Mouse (Mus musculus) hindbrain, postnatal 0 days (tissue): ENCODE results near the gene Ifi47. TPM values are rescaled to one million over a fixed set of nuclear protein-coding genes. Genes with fewer than 3 reads are reported as not detected.
"Not testable (repeated sequence)": the region's sequence is repeated elsewhere in the genome, so short reads cannot be mapped to it uniquely, and the experiment has no call there.

ENCODE experiments used
- ATAC-seq: fragments of 200-750 bp; cut with Nextera tagmentation; 2 replicates; pipeline ENCODE4 v1.8.0; 2017; ENCODE audit warnings: mild to moderate bottlenecking, moderate TSS enrichment, moderate library complexity
- DNase-seq: peaks from one replicate; pipeline ENCODE4 v3.0.0-alpha.2; 2015; ENCODE audit warnings: low spot score
- H3K27ac ChIP-seq: fragments of 300-500 bp; sonication (generic); 2 replicates; pipeline ENCODE4 v1.5.1; 2014; ENCODE audit warnings: mild to moderate bottlenecking
- H3K27me3 ChIP-seq: fragments of 300-500 bp; sonication (generic); 2 replicates; pipeline ENCODE4 v1.6.1; 2014; ENCODE audit warnings: low read length, mixed read lengths; ENCODE audit not compliant: insufficient read depth
- H3K36me3 ChIP-seq: fragments of 300-500 bp; sonication (generic); 2 replicates; pipeline ENCODE4 v1.6.1; 2014; ENCODE audit warnings: low read length, mixed read lengths; ENCODE audit not compliant: insufficient read depth
- H3K4me1 ChIP-seq: fragments of 300-500 bp; sonication (generic); 2 replicates; pipeline ENCODE4 v1.6.1; 2014; ENCODE audit warnings: antibody characterized with exemption, low read length, mixed read lengths; ENCODE audit not compliant: insufficient read depth
- H3K4me2 ChIP-seq: fragments of 300-500 bp; sonication (generic); 2 replicates; pipeline ENCODE4 v1.6.1; 2014; ENCODE audit warnings: low read depth, mild to moderate bottlenecking, low read length, moderate library complexity, mixed read lengths
- H3K4me3 ChIP-seq: fragments of 300-500 bp; sonication (generic); 2 replicates; pipeline ENCODE4 v1.5.1; 2014; ENCODE audit warnings: low read length
- H3K9ac ChIP-seq: fragments of 300-500 bp; sonication (generic); replicated peaks from 2 replicates; pipeline ENCODE4 v1.6.1; 2014; ENCODE audit warnings: mild to moderate bottlenecking, low read length, moderate library complexity, mixed read lengths
- H3K9me3 ChIP-seq: fragments of 300-500 bp; sonication (generic); 2 replicates; pipeline ENCODE4 v1.6.1; 2016; ENCODE audit warnings: low read length, mixed read lengths
- WGBS: fragments of 180-500 bp; shearing (Covaris S2); extraction: QIAGEN DNeasy Blood & Tissue Kit; methylation state at CpG from one replicate; pipeline ENCODE4 v1.1.7; 2014; 5-methylcytosine and 5-hydroxymethylcytosine counted together
- polyA plus RNA-seq: library from polyadenylated mRNA; unstranded; fragments of >200 nt; fragmentation: Nextera tagmentation; extraction: Ambion mirVana; gene quantifications from 2 replicates; pipeline ENCODE4 v1.2.1, GENCODE M21; 2015
- total RNA-seq: library from RNA; depleted of rRNA; stranded (reverse); fragments of >200 nt; gene quantifications from 2 replicates; pipeline ENCODE4 v1.2.3, GENCODE M21; 2014; rRNA removed

The Ifi47 gene
- total RNA-seq (0.68 TPM in 1 of 2 replicates, not detected in the other), polyA plus RNA-seq (1.2 and 1.6 TPM in 2 replicates)

GRCm38 (mm10) chr11:49076001-49076757, at the start of gene Ifi47:
Gene Ifi47 (plus strand): TSS chr11:49076587.
- H3K4me3 ChIP-seq, H3K36me3 ChIP-seq, H3K9me3 ChIP-seq, H3K27ac ChIP-seq, DNase-seq, ATAC-seq, H3K4me2 ChIP-seq, H3K27me3 ChIP-seq, H3K4me1 ChIP-seq, H3K9ac ChIP-seq: not testable (repeated sequence)
- 74% methylated on average over 6 of the region's 6 CpGs for WGBS

- not testable (repeated sequence) for H3K9me3 ChIP-seq, H3K36me3 ChIP-seq, H3K4me2 ChIP-seq, DNase-seq, H3K27ac ChIP-seq, H3K27me3 ChIP-seq, ATAC-seq, H3K4me1 ChIP-seq, H3K9ac ChIP-seq, H3K4me3 ChIP-seq
Measured at GRCm38 (mm10) chr11:49050064-49050463, 26.3 kb upstream of the Ifi47 start.

- H3K4me3 ChIP-seq, H3K4me2 ChIP-seq, H3K27ac ChIP-seq, ATAC-seq, H3K9me3 ChIP-seq, H3K27me3 ChIP-seq, H3K9ac ChIP-seq, H3K36me3 ChIP-seq, H3K4me1 ChIP-seq, DNase-seq: not testable (repeated sequence)
- 100% methylated on average over 1 of the region's 6 CpGs for WGBS
Measured at GRCm38 (mm10) chr11:49051093-49051891, 25.1 kb upstream of the Ifi47 start, which contains the start of gene 9930111J21Rik2. Gene 9930111J21Rik2 (minus strand): TSS chr11:49051242.

- not testable (repeated sequence) for H3K4me1 ChIP-seq
Measured at GRCm38 (mm10) chr11:49051894-49052293, 24.5 kb upstream of the Ifi47 start.

GRCm38 (mm10) chr11:49060061-49060460, 16.3 kb upstream of the Ifi47 start:
- not testable (repeated sequence) for H3K27me3 ChIP-seq, H3K9me3 ChIP-seq, H3K9ac ChIP-seq, H3K4me1 ChIP-seq, H3K4me3 ChIP-seq, H3K4me2 ChIP-seq, H3K27ac ChIP-seq, ATAC-seq, DNase-seq, H3K36me3 ChIP-seq
- 37% methylated on average over 2 of the region's 3 CpGs for WGBS

More at GRCm38 (mm10) chr11:49051894-49052293, 24.5 kb upstream of the Ifi47 start:
- H3K4me3 ChIP-seq, H3K9me3 ChIP-seq, H3K9ac ChIP-seq, H3K4me2 ChIP-seq, H3K36me3 ChIP-seq, H3K27me3 ChIP-seq, DNase-seq, ATAC-seq, H3K27ac ChIP-seq: not testable (repeated sequence)
- no CpG with 5 or more reads among the region's 5 CpGs for WGBS

- not testable (repeated sequence) for H3K4me1 ChIP-seq, ATAC-seq, H3K9ac ChIP-seq, H3K4me3 ChIP-seq, H3K9me3 ChIP-seq, H3K27me3 ChIP-seq, H3K27ac ChIP-seq, DNase-seq, H3K4me2 ChIP-seq, H3K36me3 ChIP-seq
- 77% methylated on average over 2 of the region's 2 CpGs for WGBS
Measured at GRCm38 (mm10) chr11:49061865-49062264, 14.5 kb upstream of the Ifi47 start.

GRCm38 (mm10) chr11:49063713-49064469, 12.5 kb upstream of the Ifi47 start, which contains the start of gene Tgtp2:
Gene Tgtp2 (minus strand): TSS chr11:49064206.
- H3K4me1 ChIP-seq, H3K4me2 ChIP-seq, H3K27me3 ChIP-seq, H3K9me3 ChIP-seq, H3K27ac ChIP-seq, H3K36me3 ChIP-seq, DNase-seq, ATAC-seq, H3K9ac ChIP-seq, H3K4me3 ChIP-seq: not testable (repeated sequence)
- WGBS = 83% methylated on average over 5 of the region's 5 CpGs
